Mouse (Mus musculus): ENCODE results near the gene Bcl2l11.

GRCm38 (mm10) chr2:128158734-128159410, 33.0 kb downstream of the Bcl2l11 start:
- no peak for TF ChIP-seq CTCF (IDR thresholded peaks at IDR 0.05; ENCODE audit: extremely low read depth, insufficient read depth, low read length)
- no peak for TF ChIP-seq POLR2A (IDR thresholded peaks at IDR 0.05; ENCODE audit: extremely low read depth, insufficient read depth, low read length)

All from cortical plate, adult 2 months (tissue).